Mouse (Mus musculus) bone marrow macrophage, adult 2 months (primary cell): ENCODE measurements around the gene Tctex1d4.

Source experiments
- CTCF ChIP-seq: IDR thresholded peaks from 2 replicates; pipeline ENCODE4 v1.5.1; 2012; ENCODE audit warnings: low read depth, mild to moderate bottlenecking, low read length, moderate library complexity
- POLR2A ChIP-seq: IDR thresholded peaks from 2 replicates; pipeline ENCODE4 v1.6.1; 2012; ENCODE audit warnings: mild to moderate bottlenecking, low read depth, low read length, borderline replicate concordance

- TF ChIP-seq POLR2A (no peak), CTCF (no peak)
These were observed 24.8 kb downstream of the Tctex1d4 start for GRCm38 (mm10) chr4:117151416-117151815.
